Mouse (Mus musculus) frontal cortex, postnatal 36 days (tissue): ENCODE measurements around the gene Gata5.
A peak's percentile ranks its signal among the peaks of the same experiment; 100 is the strongest.

Experiments used
- DNase-seq, 2 experiments: peaks; one replicate each; pipeline ENCODE4 v3.0.0; 2022; ENCODE audit warnings: low spot score in 2 of 2

The Gata5 gene

DNA sequence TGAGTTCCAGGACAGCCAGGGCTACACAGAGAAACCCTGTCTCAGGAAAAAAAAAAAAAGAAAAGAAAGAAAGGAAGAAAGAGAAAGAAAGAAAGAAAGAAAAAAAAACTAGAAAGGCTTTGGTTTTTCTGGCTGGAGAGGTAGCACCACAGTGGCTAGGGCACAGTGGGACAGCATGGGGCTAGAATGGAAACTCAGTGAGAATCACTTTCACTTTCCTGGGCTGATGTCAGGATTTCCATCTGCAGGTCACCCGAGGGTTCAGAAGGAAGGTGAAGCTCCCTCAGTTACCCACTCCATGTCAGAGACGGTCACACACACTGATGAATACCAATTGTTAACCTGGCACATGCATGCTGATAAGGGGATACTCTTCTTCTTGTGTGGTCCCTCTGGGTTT is 26.8 kb downstream of the Gata5 start:
- no peak for DNase-seq

DNA sequence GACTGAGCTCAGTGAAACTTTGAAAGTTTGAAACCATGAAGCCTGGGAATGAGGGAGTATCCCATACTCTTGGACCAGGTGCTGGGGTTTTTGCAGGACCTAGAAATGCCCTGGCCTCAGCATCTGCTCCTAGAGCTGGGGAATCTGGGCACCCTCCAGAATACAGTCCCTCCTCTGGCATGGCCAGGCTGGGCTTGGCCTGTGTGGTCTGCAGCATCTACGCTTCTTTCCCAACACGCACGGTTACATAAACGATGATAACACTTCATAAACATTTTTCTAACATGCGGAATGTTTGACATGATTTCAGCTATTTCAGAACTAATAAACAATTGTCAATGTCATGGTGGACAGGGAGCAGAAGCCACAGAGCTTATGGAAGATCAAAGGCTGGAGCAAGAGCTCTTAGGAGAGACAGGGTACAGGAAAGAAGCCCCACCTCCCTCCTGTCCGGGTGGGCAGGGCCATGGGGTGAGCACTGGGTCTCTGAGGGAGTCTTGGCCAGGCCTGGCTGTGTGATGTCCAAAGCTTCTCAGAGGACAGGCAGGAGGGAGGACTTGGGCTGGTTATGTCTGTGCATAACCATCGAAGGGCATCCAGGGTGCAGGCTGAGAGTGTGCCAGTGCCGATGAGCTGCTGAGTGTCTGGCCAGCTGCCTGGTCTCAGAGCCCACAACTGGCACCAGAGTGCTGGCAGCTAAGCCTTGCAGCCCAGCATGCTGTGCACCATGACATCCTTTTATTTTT is 27.9 kb downstream of the Gata5 start:
- no peak for DNase-seq

DNA sequence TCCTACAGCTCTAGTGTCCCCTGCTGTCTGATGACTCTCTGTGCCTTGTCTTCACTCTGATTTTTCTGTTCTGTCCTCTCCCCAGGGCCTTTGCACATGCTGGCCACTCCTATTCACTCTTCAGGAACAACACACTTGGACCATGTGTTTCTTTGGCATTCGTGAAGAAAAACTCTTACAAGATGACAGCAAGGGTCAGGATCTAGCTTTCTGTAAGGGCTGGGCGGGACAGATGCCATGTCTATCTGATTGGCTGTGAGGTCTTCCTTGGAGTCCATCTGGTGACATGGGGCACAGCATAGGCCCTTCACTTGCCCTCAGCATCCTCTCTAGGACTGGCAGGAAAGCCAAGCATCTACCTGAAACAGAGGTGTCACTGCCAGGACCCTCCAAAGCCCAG is 28.5 kb downstream of the Gata5 start:
- no peak for DNase-seq

DNA sequence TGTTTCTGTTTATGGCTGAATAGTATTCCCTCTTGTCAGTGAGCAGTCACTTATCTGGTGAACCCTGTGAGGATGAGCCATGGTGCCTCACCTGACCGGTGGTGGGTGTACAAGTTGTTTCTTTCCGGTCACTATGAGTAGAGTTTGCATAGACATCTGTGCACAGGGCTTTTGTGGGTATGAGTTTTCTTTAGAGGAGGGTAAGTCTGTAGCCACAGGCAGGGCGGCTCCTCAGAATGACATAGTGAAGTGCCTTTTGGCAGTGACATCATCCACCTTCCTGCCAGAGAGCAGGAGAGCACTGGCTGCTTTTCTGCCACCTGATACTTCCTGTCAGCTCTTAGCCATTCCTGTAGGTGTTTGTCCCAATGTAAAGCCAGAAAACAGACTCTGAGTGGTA is 29.0 kb downstream of the Gata5 start:
- no peak for DNase-seq

DNA sequence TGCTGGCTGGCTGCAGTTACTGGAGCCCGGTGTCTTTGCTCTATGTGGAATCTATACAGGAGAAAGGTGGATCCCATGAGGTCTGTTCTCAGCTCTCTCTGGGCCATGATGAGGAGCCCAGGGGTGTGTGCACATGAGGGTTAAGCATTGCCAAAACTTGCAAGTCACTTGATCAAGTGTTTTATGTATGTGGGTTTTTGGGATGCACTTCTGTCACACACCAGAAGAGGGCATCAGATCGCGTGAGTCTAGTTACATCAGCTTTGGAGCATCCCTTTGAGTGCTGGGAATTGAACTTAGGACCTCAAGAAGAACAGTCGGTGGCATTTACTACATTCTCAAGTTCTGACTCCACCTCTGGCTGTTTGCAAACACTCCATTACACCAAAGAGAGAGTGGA is 29.9 kb downstream of the Gata5 start:
- no peak for DNase-seq

DNA sequence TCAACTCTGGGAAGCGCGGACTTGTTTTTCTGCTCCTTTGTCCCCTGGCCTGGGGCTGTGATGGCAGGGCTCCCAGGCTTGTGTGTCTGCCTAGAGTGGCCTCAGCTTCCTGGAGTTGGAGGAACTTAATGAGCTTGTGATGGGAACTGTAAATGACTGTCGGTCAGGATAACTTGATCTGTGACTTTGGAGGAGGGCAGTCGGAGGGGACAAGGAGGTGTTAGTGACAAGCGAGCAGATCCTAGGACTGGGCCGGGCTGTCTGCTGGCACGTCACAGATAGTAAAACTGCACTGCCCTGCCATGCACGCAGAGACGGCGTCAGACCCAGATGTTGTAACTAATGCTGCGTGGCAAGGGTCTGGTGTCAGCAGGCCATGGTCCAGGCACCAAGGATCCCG is 31.0 kb downstream of the Gata5 start:
- no peak for DNase-seq

DNA sequence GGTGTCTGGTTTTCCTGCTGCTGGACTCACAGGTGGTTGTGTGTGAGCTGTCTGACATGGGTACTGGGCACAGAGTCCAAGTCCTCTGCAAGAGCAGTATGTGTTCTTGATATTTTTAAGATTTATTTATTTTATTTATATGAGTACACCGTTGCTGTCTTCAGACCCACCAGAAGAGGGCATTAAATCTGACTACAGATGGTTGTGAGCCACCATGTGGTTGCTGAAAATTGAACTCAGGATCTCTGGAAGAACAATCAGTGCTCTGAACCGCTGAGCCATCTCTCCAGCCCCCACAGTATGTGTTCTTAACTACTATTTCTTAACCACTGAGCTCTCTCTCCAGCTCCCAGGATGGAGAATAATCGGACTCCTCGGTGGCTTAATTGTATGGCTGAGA is 32.3 kb downstream of the Gata5 start:
- DNase-seq = no peak

DNA sequence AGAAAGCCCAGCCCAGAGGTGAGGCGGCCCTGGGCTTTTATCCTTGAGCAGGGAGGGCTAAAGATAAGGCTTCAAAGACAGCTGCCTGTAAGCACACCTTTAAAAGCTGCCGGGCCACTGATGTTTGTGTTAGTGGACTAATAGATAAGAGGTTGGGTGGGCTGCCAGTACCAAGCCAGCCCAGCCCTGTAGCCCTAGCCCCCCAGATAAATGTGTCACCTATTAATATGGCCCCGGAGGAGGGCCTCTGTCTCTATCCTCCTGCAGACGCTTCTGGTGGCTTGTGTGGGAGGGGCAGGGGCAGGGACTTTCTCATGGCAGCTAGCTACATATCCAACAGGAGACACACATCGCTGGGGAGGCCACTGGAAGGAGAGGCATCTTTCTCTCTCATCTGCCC is 33.7 kb downstream of the Gata5 start:
- no peak for DNase-seq

DNA sequence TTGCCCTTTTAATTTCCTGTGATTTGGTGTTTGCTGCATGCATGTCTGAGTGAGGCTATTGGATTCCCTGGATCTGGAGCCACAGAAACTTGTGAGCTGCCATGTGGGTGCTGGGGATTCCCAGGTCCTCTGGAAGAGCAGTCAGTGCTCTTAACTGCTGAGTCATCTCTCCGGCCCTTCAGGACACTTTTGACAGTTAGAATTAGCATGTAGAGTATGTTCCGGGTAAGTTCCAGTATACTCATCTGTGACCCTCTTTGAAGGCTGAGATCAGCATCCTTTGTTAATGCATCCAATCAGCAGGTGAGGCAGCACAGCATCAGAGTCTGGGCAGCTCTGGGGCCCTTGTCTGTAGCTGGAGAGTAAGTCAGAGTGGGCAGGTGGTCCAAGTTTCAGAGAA is 34.2 kb downstream of the Gata5 start:
- DNase-seq = no peak

DNA sequence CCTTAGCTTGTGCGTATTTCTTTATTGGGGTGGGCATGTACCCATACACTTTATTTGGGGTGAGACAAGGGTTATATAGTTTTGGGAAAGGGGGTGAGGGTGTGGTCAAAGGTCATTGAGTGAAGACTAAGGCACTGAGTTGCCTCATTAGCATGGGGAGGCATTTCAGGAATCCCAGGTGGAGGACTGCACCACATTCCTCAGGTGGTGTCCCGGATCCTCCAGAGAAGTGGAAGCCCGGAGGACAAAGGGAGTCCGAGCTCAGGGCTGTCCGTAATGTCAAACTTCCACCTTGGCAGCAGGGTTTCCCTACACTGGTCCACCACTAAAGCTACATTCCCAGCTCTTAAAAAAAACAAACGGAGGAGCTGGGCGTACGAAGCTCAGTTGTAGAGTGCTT is 41.6 kb downstream of the Gata5 start:
- DNase-seq = no peak

DNA sequence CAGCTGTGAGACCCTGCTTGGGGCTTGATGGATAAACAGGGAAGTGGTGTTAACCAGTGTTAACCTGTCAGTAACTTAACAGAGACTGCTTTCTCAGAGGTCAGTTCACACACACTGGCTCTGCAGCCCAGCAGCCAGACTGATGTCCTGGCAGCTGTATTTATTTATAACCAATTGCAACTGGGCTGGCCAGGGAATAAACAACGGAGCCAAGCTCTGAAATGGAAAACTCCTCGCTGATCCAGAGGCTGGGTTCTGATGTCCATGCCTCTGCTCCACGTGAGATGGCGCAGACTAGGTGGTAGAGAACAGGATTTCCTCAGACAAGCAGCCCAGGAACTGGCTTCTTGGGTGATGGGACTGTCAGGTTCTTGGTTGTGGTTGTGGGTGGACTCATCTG is 42.5 kb downstream of the Gata5 start:
- no peak for DNase-seq

DNA sequence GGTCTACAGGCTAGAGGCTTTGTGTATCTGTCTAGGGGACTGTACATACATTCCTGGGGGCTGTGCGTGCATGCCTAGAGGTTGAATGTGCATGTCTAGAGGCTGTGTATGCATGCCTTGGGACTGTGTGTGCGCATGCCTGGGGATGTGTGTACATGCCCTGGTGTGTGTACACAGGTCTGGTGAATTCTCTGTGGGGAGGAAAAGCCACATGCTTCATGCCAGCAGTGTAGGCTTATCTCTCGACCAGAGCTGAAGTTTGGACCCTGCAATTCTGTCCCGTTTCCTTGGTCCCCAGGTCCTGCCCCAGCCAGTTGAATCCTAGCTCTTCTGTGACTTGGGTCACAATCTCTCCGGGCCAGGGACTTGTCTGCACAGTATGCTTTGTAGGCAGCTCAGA is 42.9 kb downstream of the Gata5 start:
- no peak for DNase-seq

DNA sequence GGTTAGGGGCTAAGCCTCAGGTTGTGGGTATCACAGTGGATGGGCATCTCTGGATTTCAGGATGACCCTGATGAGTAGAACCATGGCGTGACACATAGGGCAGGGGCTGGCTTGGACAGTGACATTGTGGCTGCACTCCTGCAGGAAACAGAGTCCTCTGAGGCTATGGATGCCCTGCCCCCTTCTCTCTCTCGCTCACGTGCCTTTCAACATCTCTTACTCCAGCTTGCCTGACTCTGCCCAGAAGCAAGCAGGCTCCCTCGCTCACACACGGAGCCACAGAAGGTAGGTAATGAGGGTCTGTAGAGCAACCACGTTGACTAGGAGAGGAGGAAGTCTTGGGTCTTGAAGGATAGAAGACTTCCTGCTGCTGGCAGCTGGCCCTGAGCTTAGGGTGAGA is 44.0 kb downstream of the Gata5 start:
- DNase-seq = no peak

DNA sequence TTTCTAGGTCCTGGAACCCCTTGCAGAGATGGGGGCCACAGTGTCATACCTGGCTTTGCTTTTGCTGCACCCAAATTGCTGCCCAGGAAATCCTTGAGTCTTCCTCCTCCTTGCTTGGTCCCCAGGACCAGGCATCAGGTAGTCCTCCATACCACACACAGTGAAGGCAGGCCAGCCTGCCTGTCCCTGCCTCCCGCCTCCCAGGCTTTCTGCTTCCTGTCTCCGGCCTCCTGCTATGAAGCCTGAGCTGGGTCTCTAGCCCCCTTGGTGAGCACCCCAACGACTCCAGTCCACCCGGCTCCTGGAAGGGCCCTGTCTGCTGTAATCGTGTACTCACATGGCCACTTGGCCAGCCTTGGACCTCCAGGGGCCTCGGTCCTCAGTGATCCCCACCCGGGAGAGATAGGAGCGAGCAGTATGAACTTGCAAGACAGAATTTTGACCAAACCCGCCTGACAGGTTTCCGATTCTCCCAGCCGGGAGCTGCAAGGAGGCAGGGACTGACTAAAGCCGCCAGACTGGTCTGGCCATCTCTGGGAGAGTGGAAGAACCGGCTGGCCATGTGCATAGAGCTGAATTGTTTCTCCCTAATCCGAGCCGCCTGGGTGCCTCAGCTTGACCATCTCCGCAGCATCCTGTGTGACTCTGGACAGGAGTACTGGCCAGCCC is 44.9 kb downstream of the Gata5 start, which contains the start of gene Rbbp8nl:
TSS of gene Rbbp8nl (minus strand) at position 440 of the 669 bp plus-strand sequence.
- no peak for DNase-seq

DNA sequence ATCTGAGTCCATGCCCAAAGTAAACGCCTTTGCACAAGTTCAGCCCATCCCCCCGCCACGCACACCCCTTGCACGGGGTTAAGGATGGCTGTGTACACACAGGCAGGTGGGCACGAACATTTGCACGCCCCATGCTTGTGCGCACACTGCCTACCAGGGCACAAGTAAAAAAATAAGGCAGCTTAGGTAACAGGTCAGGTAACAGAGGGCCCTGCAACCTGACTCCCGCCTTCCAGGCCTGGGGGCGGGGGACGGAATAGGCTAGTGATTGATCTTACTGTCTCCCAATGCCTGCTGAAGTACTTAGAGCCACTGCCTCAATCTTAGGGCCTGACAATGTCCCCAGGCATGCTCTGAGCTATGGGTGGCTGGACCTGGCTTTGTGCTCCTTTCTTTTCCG is 45.5 kb downstream of the Gata5 start:
- DNase-seq = no peak

DNA sequence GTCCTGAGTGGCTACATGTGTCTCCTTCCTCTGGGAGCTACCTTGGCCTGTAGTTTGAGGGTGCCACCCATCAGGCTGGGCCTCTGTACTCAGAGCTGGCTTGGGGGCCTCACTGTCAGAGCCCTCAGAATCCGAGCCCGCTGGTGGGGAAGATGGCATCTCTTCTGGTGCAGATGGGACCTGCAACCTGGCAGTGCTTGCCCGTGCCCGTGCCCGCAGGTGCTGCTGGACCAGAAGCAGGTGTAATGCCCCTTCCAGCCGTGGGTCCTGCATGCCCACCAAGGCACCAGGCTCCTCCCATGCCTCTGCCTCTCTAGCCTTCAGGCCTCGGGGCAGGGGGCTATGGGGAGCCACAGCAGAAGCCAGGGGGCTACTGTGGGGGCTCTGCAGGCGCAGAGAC is 55.2 kb downstream of the Gata5 start:
- DNase-seq = no peak

DNA sequence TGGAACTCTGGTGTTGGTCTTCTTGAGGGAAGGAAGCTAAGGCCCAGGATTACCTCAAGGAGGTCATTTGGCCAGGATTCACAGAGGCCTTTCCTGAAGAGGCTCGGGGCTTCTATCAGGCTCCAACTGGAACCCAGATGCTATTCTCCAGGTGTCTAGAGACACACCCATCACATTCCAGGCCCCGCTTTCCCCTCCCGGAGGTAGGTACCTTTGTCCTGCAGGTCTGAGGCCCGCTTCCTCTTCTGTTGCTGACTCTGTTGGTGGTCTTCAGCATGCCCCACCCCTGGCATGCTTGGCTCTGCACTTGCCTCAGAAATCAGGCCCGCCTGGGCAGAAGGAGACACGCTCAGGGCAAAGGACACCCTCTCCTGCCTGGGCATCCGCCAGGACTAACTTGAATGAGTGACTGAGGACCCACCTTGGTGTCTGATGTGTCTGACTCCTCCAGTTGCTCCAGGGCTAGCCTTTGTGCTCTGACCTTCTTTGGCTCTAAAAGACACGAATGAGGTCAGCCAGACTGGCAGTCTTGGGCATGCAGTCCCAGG is 56.7 kb downstream of the Gata5 start:
- DNase-seq = no peak

DNA sequence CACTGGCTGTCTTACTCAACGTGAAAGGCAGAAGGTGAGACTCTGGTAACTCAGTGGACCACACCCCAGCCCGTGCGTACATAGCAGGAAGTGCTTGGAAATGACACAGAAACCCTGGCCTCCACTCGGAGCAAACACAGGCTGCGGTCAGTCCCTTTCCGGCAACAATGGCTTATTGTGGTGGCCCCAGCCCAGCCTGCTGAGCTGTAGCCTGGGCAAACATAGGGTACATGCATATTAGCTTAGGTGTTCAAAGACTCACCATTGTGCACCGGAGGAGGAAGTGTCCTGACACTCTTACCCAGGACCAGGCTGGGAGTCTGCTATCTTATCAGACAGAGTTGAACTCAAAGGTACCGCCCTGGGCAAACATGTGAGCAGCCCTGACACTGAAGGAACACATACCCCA is 57.6 kb downstream of the Gata5 start:
- no peak for DNase-seq

DNA sequence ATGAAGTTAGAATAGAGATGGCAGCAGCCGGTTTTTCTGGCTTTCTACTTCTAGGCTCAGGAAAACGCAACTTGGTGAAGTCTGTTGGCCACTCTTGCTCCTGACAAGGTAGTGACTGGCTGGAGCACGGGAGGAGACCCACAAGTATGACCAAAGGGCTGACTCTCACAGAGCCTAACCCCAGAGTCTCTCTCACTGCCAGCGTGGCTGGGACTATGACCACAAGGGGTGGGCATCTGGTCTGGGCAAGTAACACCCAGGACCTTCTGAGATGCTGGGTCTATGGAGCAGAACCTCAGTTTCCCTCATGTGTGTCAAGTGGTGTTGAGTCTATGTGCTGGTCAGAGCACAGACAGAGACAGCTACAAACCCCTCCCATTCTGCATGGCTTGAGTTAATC is 58.1 kb downstream of the Gata5 start:
- no peak for DNase-seq

DNA sequence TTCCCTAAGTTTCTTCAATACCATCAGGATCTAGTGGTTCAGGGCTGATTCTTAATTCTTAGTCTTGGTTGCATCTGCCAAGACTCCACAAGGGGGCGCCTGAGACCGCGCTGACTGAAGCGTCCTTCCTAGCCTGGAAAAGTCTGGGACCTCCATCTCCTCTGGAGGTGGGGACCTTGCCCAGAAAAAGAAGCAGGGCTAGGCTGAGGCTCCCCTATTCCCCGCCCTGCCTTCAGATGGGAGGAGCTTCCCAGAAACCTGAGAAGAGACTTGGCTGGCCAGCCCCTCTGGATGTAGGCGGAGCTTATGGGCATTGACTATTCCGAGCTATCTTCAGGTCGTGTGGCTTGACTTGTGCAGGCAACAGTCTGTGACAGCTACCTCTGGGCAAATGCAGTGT is 58.7 kb downstream of the Gata5 start:
- DNase-seq = peak; percentile 75 to 80
